Mouse (Mus musculus): ENCODE measurements at regions not wholly inside any gene's neighbourhood (a gene's known extent, or its start where the extent isn't known, plus 50 kb on each side); places are given as distances from the start of the nearest gene placed in this dataset.

DNA sequence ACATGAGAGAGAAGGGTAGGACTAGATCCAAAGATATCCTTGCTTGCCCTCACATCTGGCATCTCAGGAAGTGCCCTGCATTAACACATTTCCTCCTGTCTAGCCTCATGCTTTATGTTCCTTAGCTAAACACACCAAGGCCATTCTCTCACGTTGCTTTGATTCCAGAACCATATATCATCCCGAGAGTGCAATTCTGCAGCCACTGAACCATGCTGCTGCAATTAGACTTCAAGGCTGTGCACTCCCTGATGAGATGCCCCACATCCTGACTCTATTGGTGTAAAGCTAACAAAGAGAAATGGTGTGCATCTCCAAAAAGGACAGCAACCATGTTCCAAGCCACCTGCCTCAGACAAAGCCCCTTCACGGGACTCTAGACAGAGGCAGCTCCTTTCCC, 1471.3 kb upstream of the Lrrc6 start:
- Histone ChIP-seq H3K36me3 (replicated peaks; ENCODE audit: control insufficient read depth, insufficient read depth, low read length) (no peaks in the 10 kb centered on the region), H3K4me1 (ENCODE audit: control insufficient read depth, insufficient read depth) (no peaks in the 10 kb centered on the region), H3K27ac (ENCODE audit: low read depth) (no peak overlapping the region), H3K27me3 (ENCODE audit: control insufficient read depth, insufficient read depth, low read length) (no peaks in the 10 kb centered on the region), H3K4me2 (ENCODE audit: low read depth, low read length) (no peak overlapping the region), H3K4me3 (ENCODE audit: low read depth, low read length) (no peak overlapping the region), H3K9ac (replicated peaks; ENCODE audit: low read depth, low read length) (no peak overlapping the region), H3K9me3 (replicated peaks; ENCODE audit: control insufficient read depth, low read length) (no peaks in the 10 kb centered on the region; the same call in 1 of the 2 replicates)
- WGBS, result 58% methylated on average over 3 of the region's 3 CpGs
- DNase-seq (ENCODE audit: low spot score) (no peak), ATAC-seq (ENCODE audit: insufficient read depth, low read depth) (no peak)
- TF ChIP-seq CTCF (IDR thresholded peaks at IDR 0.05; ENCODE audit: low read depth), result no peak
- TF ChIP-seq EP300 (IDR thresholded peaks at IDR 0.05; ENCODE audit: low read depth), result no peak

DNA sequence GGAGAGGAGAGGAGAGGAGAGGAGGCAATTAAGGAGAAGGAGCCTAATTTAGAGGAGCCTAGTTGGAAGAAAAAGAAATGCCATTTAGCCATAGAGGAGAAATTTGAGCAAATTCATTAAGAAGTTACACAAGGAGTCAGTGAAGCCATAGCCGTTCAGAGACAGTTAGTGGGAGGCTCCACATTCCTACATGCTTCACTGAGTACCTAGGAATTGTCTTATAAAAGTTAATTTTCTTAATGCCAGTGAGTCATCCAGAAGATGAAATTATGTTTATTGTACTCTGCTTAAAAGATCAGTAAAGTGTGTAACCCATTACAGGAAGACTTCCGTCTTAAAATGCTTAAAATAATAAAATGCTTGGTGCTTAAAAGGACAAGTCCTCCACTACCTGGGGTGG, 1453.5 kb upstream of the Lrrc6 start:
- Histone ChIP-seq H3K9ac (replicated peaks; ENCODE audit: low read depth, low read length) (no peak overlapping the region), H3K36me3 (replicated peaks; ENCODE audit: control insufficient read depth, insufficient read depth, low read length) (no peaks in the 10 kb centered on the region), H3K4me3 (ENCODE audit: low read depth, low read length) (no peak overlapping the region), H3K27me3 (ENCODE audit: control insufficient read depth, insufficient read depth, low read length) (no peaks in the 10 kb centered on the region), H3K4me1 (ENCODE audit: control insufficient read depth, insufficient read depth) (peaks cover 8% of the 10 kb centered on the region), H3K4me2 (ENCODE audit: low read depth, low read length) (no peak overlapping the region), H3K9me3 (replicated peaks; ENCODE audit: control insufficient read depth, low read length) (no peaks in the 10 kb centered on the region), H3K27ac (ENCODE audit: low read depth) (no peak overlapping the region)
- ATAC-seq (ENCODE audit: insufficient read depth, low read depth) (no peak), DNase-seq (ENCODE audit: low spot score) (no peak)
- 75% methylated on average over 2 of the region's 2 CpGs for WGBS
- TF ChIP-seq CTCF (IDR thresholded peaks at IDR 0.05; ENCODE audit: low read depth) (no peak), EP300 (IDR thresholded peaks at IDR 0.05; ENCODE audit: low read depth) (no peak)

- Histone ChIP-seq H3K27ac (ENCODE audit: low read depth) (no peak overlapping the region), H3K9ac (replicated peaks; ENCODE audit: low read depth, low read length) (no peak overlapping the region), H3K4me3 (ENCODE audit: low read depth, low read length) (no peak overlapping the region), H3K4me1 (ENCODE audit: control insufficient read depth, insufficient read depth) (peaks cover 8% of the 10 kb centered on the region), H3K36me3 (replicated peaks; ENCODE audit: control insufficient read depth, insufficient read depth, low read length) (no peaks in the 10 kb centered on the region), H3K9me3 (replicated peaks; ENCODE audit: control insufficient read depth, low read length) (no peaks in the 10 kb centered on the region), H3K4me2 (ENCODE audit: low read depth, low read length) (no peak overlapping the region), H3K27me3 (ENCODE audit: control insufficient read depth, insufficient read depth, low read length) (no peaks in the 10 kb centered on the region)
- DNase-seq (ENCODE audit: low spot score), result peak; percentile 10
- ATAC-seq (ENCODE audit: insufficient read depth, low read depth), result no peak
- 33% methylated on average over 6 of the region's 6 CpGs for WGBS
- TF ChIP-seq EP300 (IDR thresholded peaks at IDR 0.05; ENCODE audit: low read depth) (no peak), CTCF (IDR thresholded peaks at IDR 0.05; ENCODE audit: low read depth) (no peak)
Measured at GRCm38 (mm10) chr15:67950281-67951040, 1449.8 kb upstream of the Lrrc6 start.

GRCm38 (mm10) chr15:67944330-67945082, 1443.8 kb upstream of the Lrrc6 start:
- 83% methylated on average over 3 of the region's 3 CpGs for WGBS
- Histone ChIP-seq H3K27ac (ENCODE audit: low read depth) (no peak overlapping the region), H3K4me1 (ENCODE audit: control insufficient read depth, insufficient read depth) (no peaks in the 10 kb centered on the region), H3K4me3 (ENCODE audit: low read depth, low read length) (no peak overlapping the region), H3K4me2 (ENCODE audit: low read depth, low read length) (no peak overlapping the region), H3K9me3 (replicated peaks; ENCODE audit: control insufficient read depth, low read length) (no peaks in the 10 kb centered on the region), H3K36me3 (replicated peaks; ENCODE audit: control insufficient read depth, insufficient read depth, low read length) (no peaks in the 10 kb centered on the region), H3K27me3 (ENCODE audit: control insufficient read depth, insufficient read depth, low read length) (no peaks in the 10 kb centered on the region), H3K9ac (replicated peaks; ENCODE audit: low read depth, low read length) (no peak overlapping the region)
- no peak for ATAC-seq (ENCODE audit: insufficient read depth, low read depth)
- no peak for DNase-seq (ENCODE audit: low spot score)
- TF ChIP-seq EP300 (IDR thresholded peaks at IDR 0.05; ENCODE audit: low read depth) (no peak), CTCF (IDR thresholded peaks at IDR 0.05; ENCODE audit: low read depth) (no peak)

DNA sequence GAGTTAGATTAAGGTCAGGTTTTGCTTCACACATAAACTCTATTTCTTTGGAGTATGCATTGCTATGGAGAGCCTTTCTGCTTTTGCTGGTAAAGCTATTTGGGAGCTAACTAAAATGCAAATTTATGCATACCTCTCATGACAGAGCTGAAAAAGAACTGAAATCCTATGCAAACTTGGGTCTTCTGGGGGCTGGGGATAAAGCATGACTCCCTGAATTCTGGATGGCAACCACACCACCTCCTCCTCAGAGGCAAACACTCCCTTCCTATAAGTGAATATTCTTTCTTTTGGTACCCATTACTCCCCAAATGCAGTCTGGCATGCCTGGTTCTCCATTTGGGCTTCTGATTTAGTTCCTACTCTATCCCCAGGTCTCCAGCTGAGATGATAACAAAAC, 1442.3 kb upstream of the Lrrc6 start:
- ATAC-seq (ENCODE audit: insufficient read depth, low read depth), result no peak
- no peak for TF ChIP-seq EP300 (IDR thresholded peaks at IDR 0.05; ENCODE audit: low read depth)
- TF ChIP-seq CTCF (IDR thresholded peaks at IDR 0.05; ENCODE audit: low read depth), result no peak

More for the DNA sequence above, 1442.3 kb upstream of the Lrrc6 start:
- Histone ChIP-seq H3K4me1 (ENCODE audit: control insufficient read depth, insufficient read depth) (no peaks in the 10 kb centered on the region), H3K27me3 (ENCODE audit: control insufficient read depth, insufficient read depth, low read length) (no peaks in the 10 kb centered on the region), H3K9me3 (replicated peaks; ENCODE audit: control insufficient read depth, low read length) (no peaks in the 10 kb centered on the region), H3K4me2 (ENCODE audit: low read depth, low read length) (no peak overlapping the region), H3K9ac (replicated peaks; ENCODE audit: low read depth, low read length) (no peak overlapping the region), H3K27ac (ENCODE audit: low read depth) (no peak overlapping the region), H3K36me3 (replicated peaks; ENCODE audit: control insufficient read depth, insufficient read depth, low read length) (no peaks in the 10 kb centered on the region), H3K4me3 (ENCODE audit: low read depth, low read length) (no peak overlapping the region)
- DNase-seq (ENCODE audit: low spot score), result no peak

All from heart, postnatal 0 days (tissue).